Mouse (Mus musculus): ENCODE measurements around the gene Gm6793. TPM values are rescaled to one million over a fixed set of nuclear protein-coding genes. Genes with fewer than 3 reads are reported as not detected.

Gm6793 gene
- polyA plus RNA-seq (2014; fragmentation: Nextera tagmentation; extraction: Ambion mirVana), result 0.61 and 0.93 TPM in 2 replicates

DNA sequence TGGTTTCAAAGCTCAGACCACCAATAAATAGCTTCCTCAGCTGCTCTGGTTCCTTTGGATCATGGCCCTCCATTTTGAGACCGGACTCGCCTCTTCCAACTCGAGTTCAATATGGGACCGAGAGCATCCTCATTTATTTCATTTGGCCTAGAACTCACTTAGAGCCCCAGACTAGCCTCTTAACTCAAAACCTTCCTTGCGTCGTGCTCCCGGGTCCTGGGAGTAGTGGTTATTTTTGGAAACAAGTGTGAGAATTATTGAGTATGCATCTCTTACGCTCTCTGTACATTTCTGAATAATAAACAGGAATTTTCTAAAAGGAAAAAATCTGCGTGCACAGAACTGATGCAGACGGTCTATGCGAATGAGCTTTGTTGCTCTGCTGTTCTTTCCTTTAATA, at the start of gene Gm6793:
Gm6793 (minus strand) TSS at position 101 of the 400 bp plus-strand sequence.
- Histone ChIP-seq H3K4me3 (ENCODE audit: low read depth, low read length) (no peak within 1 kb of the TSS), H3K4me1 (replicated peaks; ENCODE audit: control insufficient read depth, insufficient read depth, low read length) (no peaks in the 10 kb centered on the region), H3K9me3 (ENCODE audit: control insufficient read depth, low read length) (no peaks in the 10 kb centered on the region), H3K9ac (ENCODE audit: low read depth, low read length) (no peak within 1 kb of the TSS), H3K4me2 (replicated peaks; ENCODE audit: low read depth, low read length) (no peak within 1 kb of the TSS), H3K27me3 (ENCODE audit: control insufficient read depth, insufficient read depth, low read length) (no peaks in the 10 kb centered on the region), H3K36me3 (ENCODE audit: control insufficient read depth, insufficient read depth, low read length) (no peaks in the 10 kb centered on the region), H3K27ac (ENCODE audit: low read depth, low read length) (no peak within 1 kb of the TSS)
- ATAC-seq (ENCODE audit: low FRiP score), result no peak
- WGBS, result 94% methylated on average over 11 of the region's 11 CpGs
- no peak for DNase-seq (ENCODE audit: low spot score)

DNA sequence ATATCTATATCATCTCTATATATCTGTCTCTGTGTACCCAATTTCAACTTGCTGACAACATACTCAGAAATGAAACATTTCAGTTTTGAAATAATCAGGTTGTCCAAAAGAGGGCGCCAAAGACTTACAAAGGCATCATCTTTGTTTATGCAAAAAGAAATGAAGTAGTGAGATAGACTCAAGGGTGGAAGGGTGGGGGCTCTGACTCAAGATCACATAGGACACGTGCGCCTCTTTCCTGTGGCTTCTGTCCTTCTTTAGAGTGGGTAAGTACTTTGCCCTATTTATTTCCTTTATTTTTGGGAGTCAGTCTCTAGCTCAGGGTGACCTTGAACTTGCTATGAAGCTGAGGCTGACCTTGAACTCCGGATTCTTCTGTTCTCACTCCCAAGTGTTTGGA, 46.5 kb upstream of the Gm6793 start:
- Histone ChIP-seq H3K27me3 (ENCODE audit: control insufficient read depth, insufficient read depth, low read length) (no peaks in the 10 kb centered on the region), H3K4me2 (replicated peaks; ENCODE audit: low read depth, low read length) (no peak overlapping the region), H3K4me3 (ENCODE audit: low read depth, low read length) (no peak overlapping the region), H3K36me3 (ENCODE audit: control insufficient read depth, insufficient read depth, low read length) (no peaks in the 10 kb centered on the region), H3K9me3 (ENCODE audit: control insufficient read depth, low read length) (no peaks in the 10 kb centered on the region), H3K27ac (ENCODE audit: low read depth, low read length) (no peak overlapping the region), H3K9ac (ENCODE audit: low read depth, low read length) (no peak overlapping the region), H3K4me1 (replicated peaks; ENCODE audit: control insufficient read depth, insufficient read depth, low read length) (no peaks in the 10 kb centered on the region)
- DNase-seq (ENCODE audit: low spot score) (peak; percentile 73), ATAC-seq (ENCODE audit: low FRiP score) (peak; percentile 35; the same call in 1 of the 2 replicates)
- WGBS, result 43% methylated on average over 4 of the region's 4 CpGs

DNA sequence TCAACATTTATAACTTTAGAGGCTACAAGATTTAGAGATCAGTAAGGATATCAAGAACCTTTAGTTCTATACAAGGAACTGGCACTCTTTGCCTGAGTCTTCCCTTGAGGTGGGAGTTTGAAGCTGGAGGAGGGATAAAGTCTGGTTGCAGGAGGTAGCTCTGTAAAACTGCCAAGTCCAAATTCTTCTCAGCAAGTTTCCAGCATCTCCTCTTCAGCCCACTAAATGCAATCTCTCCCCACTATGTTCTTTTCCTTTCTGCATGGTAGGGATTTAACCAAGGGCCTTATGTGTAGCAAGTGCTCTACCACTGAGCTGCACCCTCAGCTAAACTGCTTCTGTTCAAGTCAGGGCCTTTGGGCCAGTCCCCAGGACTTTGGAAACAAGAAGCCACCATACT, 39.6 kb upstream of the Gm6793 start:
- Histone ChIP-seq H3K4me2 (replicated peaks; ENCODE audit: low read depth, low read length) (no peak overlapping the region), H3K4me1 (replicated peaks; ENCODE audit: control insufficient read depth, insufficient read depth, low read length) (no peaks in the 10 kb centered on the region), H3K9ac (ENCODE audit: low read depth, low read length) (no peak overlapping the region), H3K36me3 (ENCODE audit: control insufficient read depth, insufficient read depth, low read length) (no peaks in the 10 kb centered on the region), H3K9me3 (ENCODE audit: control insufficient read depth, low read length) (no peaks in the 10 kb centered on the region), H3K27me3 (ENCODE audit: control insufficient read depth, insufficient read depth, low read length) (no peaks in the 10 kb centered on the region), H3K4me3 (ENCODE audit: low read depth, low read length) (no peak overlapping the region), H3K27ac (ENCODE audit: low read depth, low read length) (no peak overlapping the region)
- DNase-seq (ENCODE audit: low spot score) (no peak), ATAC-seq (ENCODE audit: low FRiP score) (no peak)

DNA sequence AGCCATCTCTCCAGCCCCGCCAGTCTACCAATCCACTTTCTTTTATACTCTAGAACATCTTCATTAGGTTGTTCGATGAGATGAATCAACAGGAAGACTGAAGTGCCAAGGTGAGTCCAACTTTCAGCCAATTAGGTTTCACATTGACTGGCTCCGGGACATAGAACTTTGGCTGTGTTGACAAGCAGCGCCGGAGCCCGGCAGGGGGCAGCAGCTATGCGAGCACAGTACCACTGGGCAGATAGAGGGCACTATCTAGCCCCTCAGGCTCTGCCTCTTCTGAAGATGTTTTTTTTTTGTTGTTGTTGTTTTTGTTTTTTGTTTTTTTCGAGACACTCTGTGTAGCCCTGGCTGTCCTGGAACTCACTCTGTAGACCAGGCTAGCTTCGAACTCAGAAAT, 36.7 kb upstream of the Gm6793 start:
- H3K4me1 ChIP-seq (replicated peaks; ENCODE audit: control insufficient read depth, insufficient read depth, low read length), result no peaks in the 10 kb centered on the region
- 77% methylated on average over 9 of the region's 9 CpGs for WGBS
- H3K9ac ChIP-seq (ENCODE audit: low read depth, low read length), result no peak overlapping the region
- DNase-seq (ENCODE audit: low spot score), result no peak
- H3K27me3 ChIP-seq (ENCODE audit: control insufficient read depth, insufficient read depth, low read length), result no peaks in the 10 kb centered on the region
- ATAC-seq (ENCODE audit: low FRiP score), result no peak
- no peak overlapping the region for H3K4me3 ChIP-seq (ENCODE audit: low read depth, low read length)
- H3K9me3 ChIP-seq (ENCODE audit: control insufficient read depth, low read length), result no peaks in the 10 kb centered on the region
- H3K4me2 ChIP-seq (replicated peaks; ENCODE audit: low read depth, low read length), result no peak overlapping the region
- no peak overlapping the region for H3K27ac ChIP-seq (ENCODE audit: low read depth, low read length)
- H3K36me3 ChIP-seq (ENCODE audit: control insufficient read depth, insufficient read depth, low read length), result no peaks in the 10 kb centered on the region

DNA sequence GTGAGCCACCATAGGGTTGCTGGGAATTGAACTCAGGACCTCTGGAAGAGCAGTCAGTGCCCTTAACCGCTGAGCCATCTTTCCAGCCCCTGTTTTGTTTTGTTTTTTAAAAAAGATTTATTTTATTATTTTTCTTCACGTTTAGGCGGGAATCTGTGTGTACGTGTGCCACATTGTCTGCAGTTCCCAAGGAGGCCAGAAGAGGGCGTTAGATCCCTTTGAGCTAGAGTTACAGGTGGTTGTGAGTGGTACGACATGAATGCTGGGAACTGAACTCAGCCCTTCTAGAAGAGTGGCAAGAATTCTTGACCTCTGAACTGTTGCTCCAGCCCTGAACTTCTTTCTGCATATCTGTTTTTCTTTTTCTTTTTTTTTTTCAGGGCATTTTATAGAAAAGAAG, 35.1 kb upstream of the Gm6793 start:
- no peaks in the 10 kb centered on the region for H3K4me1 ChIP-seq (replicated peaks; ENCODE audit: control insufficient read depth, insufficient read depth, low read length)
- H3K9me3 ChIP-seq (ENCODE audit: control insufficient read depth, low read length), result no peaks in the 10 kb centered on the region
- DNase-seq (ENCODE audit: low spot score) (no peak), ATAC-seq (ENCODE audit: low FRiP score) (no peak)
- H3K9ac ChIP-seq (ENCODE audit: low read depth, low read length), result no peak overlapping the region
- no peaks in the 10 kb centered on the region for H3K27me3 ChIP-seq (ENCODE audit: control insufficient read depth, insufficient read depth, low read length)
- H3K4me2 ChIP-seq (replicated peaks; ENCODE audit: low read depth, low read length), result no peak overlapping the region
- H3K36me3 ChIP-seq (ENCODE audit: control insufficient read depth, insufficient read depth, low read length), result no peaks in the 10 kb centered on the region
- no peak overlapping the region for H3K27ac ChIP-seq (ENCODE audit: low read depth, low read length)
- no peak overlapping the region for H3K4me3 ChIP-seq (ENCODE audit: low read depth, low read length)
- 84% methylated on average over 6 of the region's 6 CpGs for WGBS

DNA sequence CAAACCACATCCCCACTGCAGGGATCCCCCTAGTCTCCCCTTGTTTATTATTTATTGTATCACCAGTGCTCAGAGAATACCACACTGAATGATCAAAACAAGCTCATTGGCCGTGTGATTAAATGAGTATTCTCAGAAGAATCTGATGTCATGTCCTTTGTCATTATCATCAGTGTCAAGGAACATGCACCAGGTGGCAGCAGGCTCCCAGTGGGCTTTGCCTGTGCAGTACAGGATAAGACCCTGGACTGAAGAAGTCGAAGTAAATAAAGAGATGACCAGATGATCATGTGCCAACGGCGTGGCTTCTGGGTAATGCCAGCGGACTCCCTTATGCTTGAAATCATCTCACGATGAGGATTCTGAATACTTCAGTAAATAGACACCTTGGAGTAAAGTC, 33.5 kb upstream of the Gm6793 start:
- H3K9me3 ChIP-seq (ENCODE audit: control insufficient read depth, low read length), result no peaks in the 10 kb centered on the region
- DNase-seq (ENCODE audit: low spot score) (no peak), ATAC-seq (ENCODE audit: low FRiP score) (no peak)
- H3K27ac ChIP-seq (ENCODE audit: low read depth, low read length), result no peak overlapping the region
- H3K4me1 ChIP-seq (replicated peaks; ENCODE audit: control insufficient read depth, insufficient read depth, low read length), result no peaks in the 10 kb centered on the region
- no peak overlapping the region for H3K4me3 ChIP-seq (ENCODE audit: low read depth, low read length)
- no peak overlapping the region for H3K4me2 ChIP-seq (replicated peaks; ENCODE audit: low read depth, low read length)
- WGBS, result 82% methylated on average over 6 of the region's 6 CpGs
- H3K36me3 ChIP-seq (ENCODE audit: control insufficient read depth, insufficient read depth, low read length), result no peaks in the 10 kb centered on the region
- no peaks in the 10 kb centered on the region for H3K27me3 ChIP-seq (ENCODE audit: control insufficient read depth, insufficient read depth, low read length)
- H3K9ac ChIP-seq (ENCODE audit: low read depth, low read length), result no peak overlapping the region

DNA sequence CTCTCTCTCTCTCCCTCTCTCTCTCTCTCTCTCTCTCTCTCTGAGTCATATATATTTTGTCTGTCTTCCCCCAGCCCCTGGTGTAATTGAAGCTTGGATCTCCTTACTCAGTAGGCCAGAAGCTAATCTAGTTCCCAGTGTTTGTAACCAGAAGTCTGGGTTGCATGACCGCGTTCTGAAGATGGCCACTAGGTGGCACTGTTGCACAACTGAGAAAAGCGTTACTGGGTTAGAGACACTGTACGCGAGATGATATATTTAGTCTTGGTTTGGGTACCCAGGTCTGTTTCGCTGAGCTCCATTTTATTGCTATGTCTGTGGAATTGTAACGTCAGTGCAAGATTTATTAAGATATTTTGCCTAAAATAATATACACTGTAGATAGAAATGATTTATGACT, 31.1 kb upstream of the Gm6793 start:
- H3K4me3 ChIP-seq (ENCODE audit: low read depth, low read length), result no peak overlapping the region
- no peak overlapping the region for H3K4me2 ChIP-seq (replicated peaks; ENCODE audit: low read depth, low read length)
- no peaks in the 10 kb centered on the region for H3K9me3 ChIP-seq (ENCODE audit: control insufficient read depth, low read length)
- DNase-seq (ENCODE audit: low spot score) (peak; percentile 93), ATAC-seq (ENCODE audit: low FRiP score) (peak; percentile 70; the same call in 1 of the 2 replicates)
- no peaks in the 10 kb centered on the region for H3K27me3 ChIP-seq (ENCODE audit: control insufficient read depth, insufficient read depth, low read length)
- WGBS, result 6% methylated on average over 7 of the region's 7 CpGs
- H3K36me3 ChIP-seq (ENCODE audit: control insufficient read depth, insufficient read depth, low read length), result no peaks in the 10 kb centered on the region
- no peaks in the 10 kb centered on the region for H3K4me1 ChIP-seq (replicated peaks; ENCODE audit: control insufficient read depth, insufficient read depth, low read length)
- H3K9ac ChIP-seq (ENCODE audit: low read depth, low read length), result no peak overlapping the region
- H3K27ac ChIP-seq (ENCODE audit: low read depth, low read length), result no peak overlapping the region

DNA sequence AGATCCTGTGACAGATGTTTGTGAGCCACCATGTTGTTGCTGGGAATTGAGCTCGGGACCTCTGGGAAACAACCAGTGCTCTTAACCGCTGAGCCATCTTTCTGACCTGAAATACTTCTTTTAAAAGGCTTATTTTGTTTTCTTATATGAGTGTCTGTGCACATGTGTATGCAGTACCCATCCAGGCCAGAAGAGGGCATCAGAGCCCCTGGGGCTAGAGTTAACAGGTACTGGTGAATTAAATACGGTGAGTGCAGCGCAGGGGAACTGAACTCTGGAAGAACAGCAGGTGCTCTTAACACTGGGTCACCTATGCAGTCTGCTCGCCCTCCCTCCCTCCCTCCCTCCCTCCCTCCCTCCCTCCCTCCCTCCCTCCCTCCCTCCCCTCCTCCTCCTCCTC, 30.3 kb upstream of the Gm6793 start:
- no peak overlapping the region for H3K27ac ChIP-seq (ENCODE audit: low read depth, low read length)
- no peaks in the 10 kb centered on the region for H3K9me3 ChIP-seq (ENCODE audit: control insufficient read depth, low read length)
- no peaks in the 10 kb centered on the region for H3K36me3 ChIP-seq (ENCODE audit: control insufficient read depth, insufficient read depth, low read length)
- H3K4me2 ChIP-seq (replicated peaks; ENCODE audit: low read depth, low read length), result no peak overlapping the region
- ATAC-seq (ENCODE audit: low FRiP score), result no peak
- DNase-seq (ENCODE audit: low spot score), result no peak
- no peaks in the 10 kb centered on the region for H3K4me1 ChIP-seq (replicated peaks; ENCODE audit: control insufficient read depth, insufficient read depth, low read length)
- no peaks in the 10 kb centered on the region for H3K27me3 ChIP-seq (ENCODE audit: control insufficient read depth, insufficient read depth, low read length)
- WGBS, result 85% methylated on average over 5 of the region's 5 CpGs
- H3K4me3 ChIP-seq (ENCODE audit: low read depth, low read length), result no peak overlapping the region
- no peak overlapping the region for H3K9ac ChIP-seq (ENCODE audit: low read depth, low read length)

DNA sequence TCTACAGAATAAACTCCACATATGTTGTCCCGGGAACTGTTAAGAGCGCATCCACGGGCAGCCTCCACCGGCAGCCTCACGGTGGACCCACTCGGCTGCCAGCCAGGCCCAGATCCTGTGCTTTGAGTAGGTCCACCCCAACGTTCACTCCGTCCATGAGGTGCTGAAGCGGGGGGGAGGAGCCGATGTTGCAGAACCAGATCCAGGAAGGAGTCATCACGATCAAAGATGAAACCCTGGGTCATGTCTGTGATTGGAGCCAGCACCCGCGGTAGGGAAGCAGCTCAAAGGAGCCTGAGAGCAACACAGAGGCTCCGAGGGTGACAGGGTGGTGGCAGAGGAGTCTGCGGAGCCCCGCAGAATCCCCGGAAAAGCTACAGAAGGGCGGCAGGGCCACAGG, 22.7 kb upstream of the Gm6793 start:
- no peak for DNase-seq (ENCODE audit: low spot score)
- H3K4me2 ChIP-seq (replicated peaks; ENCODE audit: low read depth, low read length), result no peak overlapping the region
- H3K4me1 ChIP-seq (replicated peaks; ENCODE audit: control insufficient read depth, insufficient read depth, low read length), result no peaks in the 10 kb centered on the region
- 80% methylated on average over 18 of the region's 18 CpGs for WGBS
- no peak for ATAC-seq (ENCODE audit: low FRiP score)
- H3K36me3 ChIP-seq (ENCODE audit: control insufficient read depth, insufficient read depth, low read length), result no peaks in the 10 kb centered on the region
- H3K4me3 ChIP-seq (ENCODE audit: low read depth, low read length), result no peak overlapping the region
- no peaks in the 10 kb centered on the region for H3K9me3 ChIP-seq (ENCODE audit: control insufficient read depth, low read length)
- H3K9ac ChIP-seq (ENCODE audit: low read depth, low read length), result no peak overlapping the region
- H3K27me3 ChIP-seq (ENCODE audit: control insufficient read depth, insufficient read depth, low read length), result no peaks in the 10 kb centered on the region
- no peak overlapping the region for H3K27ac ChIP-seq (ENCODE audit: low read depth, low read length)
